Mouse (Mus musculus) erythroblast, adult 5-6 weeks (primary cell): ENCODE measurements around the gene Rps6kc1. TPM values are rescaled to one million over a fixed set of nuclear protein-coding genes. Genes with fewer than 3 reads are reported as not detected.

ENCODE experiments used
- ATAC-seq: replicated peaks from 2 replicates; pipeline ENCODE4 v1.8.0; 2016; ENCODE audit warnings: moderate number of reproducible peaks, mild to moderate bottlenecking, moderate TSS enrichment, inconsistent platforms; ENCODE audit not compliant: poor library complexity, low FRiP score, severe bottlenecking
- total RNA-seq, 2 experiments: library from RNA; stranded (forward) in 1 of 2; stranded (reverse) in 1 of 2; fragments of 150-400 nt in 1 of 2; fragments of 200-764, 138-1000 nt in 1 of 2; gene quantifications; 2 replicates each; pipeline versions ENCODE4 v1.2.3 to v1.2.4; 2015 to 2017; ENCODE audit warnings: low replicate concordance in 2 of 2

The Rps6kc1 gene
- total RNA-seq, 2 experiments from 2014 or later, result 0.19 to 4.6 TPM

- no peak for ATAC-seq
Observed at GRCm38 (mm10) chr1:190695589-190695988, 216.0 kb downstream of the Rps6kc1 start.

- ATAC-seq, result no peak
Observed at GRCm38 (mm10) chr1:190690528-190691262, 220.9 kb downstream of the Rps6kc1 start.

GRCm38 (mm10) chr1:190683060-190683459, 228.5 kb downstream of the Rps6kc1 start:
- ATAC-seq, result no peak

GRCm38 (mm10) chr1:190682021-190682926, 229.3 kb downstream of the Rps6kc1 start:
- no peak for ATAC-seq

- no peak for ATAC-seq
Observed at GRCm38 (mm10) chr1:190675455-190675854, 236.1 kb downstream of the Rps6kc1 start.

- ATAC-seq, result no peak
Observed at GRCm38 (mm10) chr1:190669099-190669498, 242.5 kb downstream of the Rps6kc1 start.

GRCm38 (mm10) chr1:190667821-190668220, 243.7 kb downstream of the Rps6kc1 start:
- no peak for ATAC-seq

GRCm38 (mm10) chr1:190667326-190667725, 244.2 kb downstream of the Rps6kc1 start:
- ATAC-seq, result no peak

GRCm38 (mm10) chr1:190665490-190665875, 246.1 kb downstream of the Rps6kc1 start:
- no peak for ATAC-seq

GRCm38 (mm10) chr1:190664767-190665489, 246.6 kb downstream of the Rps6kc1 start:
- ATAC-seq, result no peak

- no peak for ATAC-seq
Observed at GRCm38 (mm10) chr1:190663996-190664395, 247.6 kb downstream of the Rps6kc1 start.

- ATAC-seq, result no peak
Observed at GRCm38 (mm10) chr1:190662736-190663135, 248.8 kb downstream of the Rps6kc1 start.

- ATAC-seq, result no peak
Observed at GRCm38 (mm10) chr1:190661764-190662163, 249.8 kb downstream of the Rps6kc1 start.

GRCm38 (mm10) chr1:190661249-190661648, 250.3 kb downstream of the Rps6kc1 start:
- no peak for ATAC-seq

GRCm38 (mm10) chr1:190659722-190660502, 251.7 kb downstream of the Rps6kc1 start:
- ATAC-seq, result no peak

- no peak for ATAC-seq
Observed at GRCm38 (mm10) chr1:190658266-190658665, 253.3 kb downstream of the Rps6kc1 start.

- ATAC-seq, result no peak
Observed at GRCm38 (mm10) chr1:190656089-190656488, 255.5 kb downstream of the Rps6kc1 start.

GRCm38 (mm10) chr1:190655651-190656050, 255.9 kb downstream of the Rps6kc1 start:
- ATAC-seq, result no peak

GRCm38 (mm10) chr1:190655081-190655480, 256.5 kb downstream of the Rps6kc1 start:
- no peak for ATAC-seq

GRCm38 (mm10) chr1:190654694-190655001, 256.9 kb downstream of the Rps6kc1 start:
- ATAC-seq, result no peak
